Mouse (Mus musculus) forebrain, embryonic 11.5 days (tissue): ENCODE results near the gene Ank3. TPM values are rescaled to one million over a fixed set of nuclear protein-coding genes. Genes with fewer than 3 reads are reported as not detected.
A peak's percentile ranks its signal among the peaks of the same experiment; 100 is the strongest.

ENCODE experiments used
- ATAC-seq: fragments of 200-750 bp; cut with Nextera tagmentation; replicated peaks from 2 replicates; pipeline ENCODE4 v1.8.0; 2017; ENCODE audit warnings: moderate TSS enrichment; ENCODE audit not compliant: low FRiP score
- DNase-seq: peaks from one replicate; pipeline ENCODE4 v3.0.0-alpha.2; 2017; ENCODE audit warnings: low spot score
- H3K27ac ChIP-seq: fragments of 300-500 bp; sonication (generic); 2 replicates; pipeline ENCODE4 v1.5.1; 2014; ENCODE audit warnings: low read depth, low read length
- H3K27me3 ChIP-seq: fragments of 300-500 bp; sonication (generic); 2 replicates; pipeline ENCODE4 v1.6.1; 2014; ENCODE audit warnings: mild to moderate bottlenecking, low read length, mixed read lengths; ENCODE audit not compliant: control insufficient read depth, insufficient read depth
- H3K36me3 ChIP-seq: fragments of 300-500 bp; sonication (generic); 2 replicates; pipeline ENCODE4 v1.6.1; 2014; ENCODE audit warnings: mild to moderate bottlenecking, low read length, moderate library complexity, mixed read lengths; ENCODE audit not compliant: control insufficient read depth, insufficient read depth
- H3K4me1 ChIP-seq: fragments of 300-500 bp; sonication (generic); replicated peaks from 2 replicates; pipeline ENCODE4 v1.6.1; 2014; ENCODE audit warnings: low read length, mixed read lengths; ENCODE audit not compliant: control insufficient read depth, insufficient read depth
- H3K4me2 ChIP-seq: fragments of 300-500 bp; sonication (generic); 2 replicates; pipeline ENCODE4 v1.6.1; 2014; ENCODE audit warnings: low read depth, mild to moderate bottlenecking, low read length, moderate library complexity, mixed read lengths; ENCODE audit not compliant: severe bottlenecking
- H3K4me3 ChIP-seq: fragments of 300-500 bp; sonication (generic); 2 replicates; pipeline ENCODE4 v1.5.1; 2014; ENCODE audit warnings: low read depth, low read length
- H3K9ac ChIP-seq: fragments of 300-500 bp; sonication (generic); 2 replicates; pipeline ENCODE4 v1.6.1; 2014; ENCODE audit warnings: low read length
- H3K9me3 ChIP-seq: fragments of 300-500 bp; sonication (generic); 2 replicates; pipeline ENCODE4 v1.6.1; 2016; ENCODE audit warnings: low read length, mixed read lengths; ENCODE audit not compliant: control insufficient read depth
- WGBS: fragments of 180-500 bp; shearing (Covaris S2); extraction: QIAGEN DNeasy Blood & Tissue Kit; methylation state at CpG from one replicate; pipeline ENCODE4 v1.1.7; 2014; 5-methylcytosine and 5-hydroxymethylcytosine counted together
- polyA plus RNA-seq: library from polyadenylated mRNA; unstranded; fragments of >200 nt; fragmentation: Nextera tagmentation; extraction: Ambion mirVana; gene quantifications from 2 replicates; pipeline ENCODE4 v1.2.1, GENCODE M21; 2014

Gene Ank3
- polyA plus RNA-seq, 1 experiment from 2014 or later, result 44.5 TPM

GRCm38 (mm10) chr10:69954657-69955267, 556.2 kb downstream of the Ank3 start:
- H3K36me3 ChIP-seq, result no peaks in the 10 kb centered on the region
- H3K9ac ChIP-seq, result no peak overlapping the region
- H3K9me3 ChIP-seq, result no peaks in the 10 kb centered on the region
- 93% methylated on average over 9 of the region's 9 CpGs for WGBS
- H3K4me3 ChIP-seq, result no peak overlapping the region
- H3K27ac ChIP-seq, result no peak overlapping the region
- DNase-seq, result no peak
- H3K4me2 ChIP-seq, result no peak overlapping the region
- ATAC-seq, result no peak
- no peaks in the 10 kb centered on the region for H3K4me1 ChIP-seq
- H3K27me3 ChIP-seq, result no peaks in the 10 kb centered on the region

GRCm38 (mm10) chr10:69962226-69962625, 563.7 kb downstream of the Ank3 start:
- Histone ChIP-seq H3K27me3 (no peaks in the 10 kb centered on the region), H3K27ac (no peak overlapping the region), H3K36me3 (no peaks in the 10 kb centered on the region), H3K4me3 (no peak overlapping the region), H3K4me2 (no peak overlapping the region), H3K4me1 (no peaks in the 10 kb centered on the region), H3K9ac (no peak overlapping the region), H3K9me3 (no peaks in the 10 kb centered on the region)
- DNase-seq (no peak), ATAC-seq (no peak)
- WGBS, result 92% methylated on average over 7 of the region's 7 CpGs

- Histone ChIP-seq H3K36me3 (no peaks in the 10 kb centered on the region), H3K4me1 (no peaks in the 10 kb centered on the region), H3K4me2 (no peak overlapping the region), H3K4me3 (no peak overlapping the region), H3K9ac (no peak overlapping the region), H3K9me3 (no peaks in the 10 kb centered on the region), H3K27ac (no peak overlapping the region), H3K27me3 (no peaks in the 10 kb centered on the region)
- ATAC-seq (no peak), DNase-seq (no peak)
- 88% methylated on average over 7 of the region's 7 CpGs for WGBS
Measured at GRCm38 (mm10) chr10:69962976-69963375, 564.4 kb downstream of the Ank3 start.

- Histone ChIP-seq H3K9ac (no peak overlapping the region), H3K36me3 (no peaks in the 10 kb centered on the region), H3K4me2 (no peak overlapping the region), H3K27ac (no peak overlapping the region), H3K4me3 (no peak overlapping the region), H3K9me3 (no peaks in the 10 kb centered on the region), H3K27me3 (no peaks in the 10 kb centered on the region), H3K4me1 (no peaks in the 10 kb centered on the region)
- DNase-seq (no peak), ATAC-seq (no peak)
- WGBS, result 10% methylated on average over 5 of the region's 5 CpGs
Measured at GRCm38 (mm10) chr10:69964611-69965010, 566.0 kb downstream of the Ank3 start.

- Histone ChIP-seq H3K4me1 (no peaks in the 10 kb centered on the region), H3K36me3 (no peaks in the 10 kb centered on the region), H3K9ac (no peak overlapping the region), H3K4me2 (no peak overlapping the region), H3K27me3 (no peaks in the 10 kb centered on the region), H3K9me3 (no peaks in the 10 kb centered on the region), H3K4me3 (no peak overlapping the region), H3K27ac (no peak overlapping the region)
- DNase-seq (no peak), ATAC-seq (no peak)
- WGBS, result 86% methylated on average over 6 of the region's 6 CpGs
Measured at GRCm38 (mm10) chr10:69965085-69965484, 566.5 kb downstream of the Ank3 start.

- no peak overlapping the region for H3K4me2 ChIP-seq
- no peaks in the 10 kb centered on the region for H3K4me1 ChIP-seq
- H3K9ac ChIP-seq, result no peak overlapping the region
- no peaks in the 10 kb centered on the region for H3K27me3 ChIP-seq
- H3K27ac ChIP-seq, result no peak overlapping the region
- WGBS, result 86% methylated on average over 3 of the region's 4 CpGs
- ATAC-seq, result no peak
- no peak for DNase-seq
- no peaks in the 10 kb centered on the region for H3K36me3 ChIP-seq
- H3K4me3 ChIP-seq, result no peak overlapping the region
- no peaks in the 10 kb centered on the region for H3K9me3 ChIP-seq
Measured at GRCm38 (mm10) chr10:69967994-69968393, 569.4 kb downstream of the Ank3 start.

- no peaks in the 10 kb centered on the region for H3K9me3 ChIP-seq
- WGBS, result 95% methylated on average over 2 of the region's 2 CpGs
- H3K4me2 ChIP-seq, result no peak overlapping the region
- DNase-seq (no peak), ATAC-seq (no peak)
- H3K4me1 ChIP-seq, result no peaks in the 10 kb centered on the region
- H3K36me3 ChIP-seq, result no peaks in the 10 kb centered on the region
- no peaks in the 10 kb centered on the region for H3K27me3 ChIP-seq
- H3K4me3 ChIP-seq, result no peak overlapping the region
- H3K9ac ChIP-seq, result no peak overlapping the region
- H3K27ac ChIP-seq, result no peak overlapping the region
Measured at GRCm38 (mm10) chr10:69979636-69980035, 581.1 kb downstream of the Ank3 start.

- 81% methylated on average over 21 of the region's 21 CpGs for WGBS
- ATAC-seq, result 0 out of 2 replicates have a peak, but pooled peaks have one; percentile 30
- H3K36me3 ChIP-seq, result no peaks in the 10 kb centered on the region
Measured at GRCm38 (mm10) chr10:69981386-69982097, 583.0 kb downstream of the Ank3 start.

GRCm38 (mm10) chr10:69982701-69983100, 584.1 kb downstream of the Ank3 start:
- Histone ChIP-seq H3K27ac (no peak overlapping the region), H3K9ac (no peak overlapping the region), H3K36me3 (no peaks in the 10 kb centered on the region; the same call in 1 of the 2 replicates), H3K4me3 (no peak overlapping the region), H3K4me1 (no peaks in the 10 kb centered on the region), H3K4me2 (no peak overlapping the region), H3K27me3 (no peaks in the 10 kb centered on the region), H3K9me3 (no peaks in the 10 kb centered on the region)
- DNase-seq (no peak), ATAC-seq (no peak)
- 97% methylated on average over 4 of the region's 4 CpGs for WGBS

More at GRCm38 (mm10) chr10:69981386-69982097, 583.0 kb downstream of the Ank3 start:
- no peak for DNase-seq
- no peaks in the 10 kb centered on the region for H3K27me3 ChIP-seq
- no peaks in the 10 kb centered on the region for H3K4me1 ChIP-seq
- H3K4me2 ChIP-seq, result no peak overlapping the region
- H3K9me3 ChIP-seq, result no peaks in the 10 kb centered on the region
- H3K4me3 ChIP-seq, result no peak overlapping the region
- no peak overlapping the region for H3K27ac ChIP-seq
- no peak overlapping the region for H3K9ac ChIP-seq
